In the genomic region with DNA sequence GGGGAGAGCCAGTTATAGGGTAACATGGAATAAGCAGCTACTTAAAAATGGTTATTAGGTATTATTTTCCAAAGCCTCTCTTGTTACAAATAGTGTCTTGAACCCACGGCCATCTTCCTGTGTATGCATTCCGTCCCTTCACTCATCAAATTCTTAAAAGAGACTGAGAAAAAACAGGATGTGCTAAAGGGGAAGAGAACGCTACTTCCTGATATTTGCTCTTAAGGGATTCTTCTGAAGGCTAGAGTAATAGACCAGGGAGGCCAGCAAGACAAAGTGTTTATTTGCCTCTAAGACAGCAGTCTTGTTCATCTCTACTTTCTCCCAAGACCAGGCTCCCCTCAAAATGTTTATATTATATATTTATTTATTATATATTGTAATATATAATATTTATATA, we compare ENCODE assay signal across 35 mouse cellular contexts. TPM values are rescaled to one million over a fixed set of nuclear protein-coding genes. Genes with fewer than 3 reads are reported as not detected.
"Had no signal": no experiment of that assay in that cellular context is flagged by ENCODE, and none has a peak within 500 bp of the region (broad histone marks: within the 10 kb centered on the region; RNA-seq: fewer than 3 reads in every experiment).

No protein-coding gene starts in this region.

- H3K36me3 ChIP-seq: limb, embryonic 10.5 days; limb, embryonic 12.5 days; limb, embryonic 13.5 days; limb, embryonic 15.5 days; liver, embryonic 13.5 days; liver, embryonic 15.5 days; lung, embryonic 15.5 days; midbrain, embryonic 10.5 days; midbrain, embryonic 12.5 days; midbrain, embryonic 13.5 days; midbrain, embryonic 15.5 days; neural tube, embryonic 12.5 days; neural tube, embryonic 13.5 days had no signal

- H3K4me3 ChIP-seq: limb, embryonic 12.5 days; limb, embryonic 15.5 days; liver, embryonic 15.5 days; myocyte had no signal

- H3K27ac ChIP-seq: limb, embryonic 12.5 days; limb, embryonic 13.5 days; limb, embryonic 15.5 days; liver, embryonic 14.5 days; liver, embryonic 15.5 days; lung, embryonic 15.5 days; macrophage; midbrain, embryonic 12.5 days; neural tube, embryonic 12.5 days had no signal

- H3K9ac ChIP-seq: limb, embryonic 12.5 days; limb, embryonic 13.5 days; limb, embryonic 15.5 days; liver, embryonic 12.5 days; liver, embryonic 14.5 days; liver, embryonic 15.5 days; liver, postnatal 0 days; lung, embryonic 14.5 days; lung, embryonic 15.5 days; midbrain, embryonic 12.5 days; midbrain, embryonic 13.5 days; midbrain, embryonic 15.5 days; neural tube, embryonic 12.5 days; neural tube, embryonic 13.5 days had no signal

- H3K27me3 ChIP-seq: limb, embryonic 12.5 days; limb, embryonic 13.5 days; limb, embryonic 15.5 days; liver, embryonic 12.5 days; liver, embryonic 13.5 days; lung, embryonic 15.5 days; midbrain, embryonic 13.5 days; midbrain, embryonic 15.5 days; neural tube, embryonic 12.5 days; neural tube, embryonic 13.5 days had no signal

- H3K9me3 ChIP-seq: limb, embryonic 10.5 days; limb, embryonic 12.5 days; limb, embryonic 13.5 days; limb, embryonic 15.5 days; liver, embryonic 12.5 days; liver, embryonic 13.5 days; liver, embryonic 15.5 days; lung, embryonic 15.5 days; megakaryocyte, embryonic 14.5 days; midbrain, embryonic 10.5 days; midbrain, embryonic 12.5 days; midbrain, embryonic 13.5 days; midbrain, embryonic 15.5 days; neural tube, embryonic 12.5 days; neural tube, embryonic 13.5 days had no signal

- DNase-seq: left cerebral cortex, postnatal 4 days; liver; liver, embryonic 13.5 days; liver, postnatal 0 days; lung, adult 18-20 months; lung, adult 2 months; lung, embryonic 14.5 days; lung, postnatal 10 days; lung, postnatal 14 days; lung, postnatal 36 days; lung, postnatal 4 days; midbrain, embryonic 14.5 days had no signal

- H3K4me2 ChIP-seq: limb, embryonic 15.5 days had no signal

- ATAC-seq: liver, embryonic 12.5 days; liver, postnatal 0 days; lung, postnatal 0 days had no signal

RNA-seq across cellular contexts. Expression of a gene that starts 20.9 kb away (rescaled TPM):
- total RNA-seq: liver, adult 2 months; megakaryocyte progenitor cell, adult 5-6 weeks; megakaryocyte, adult 5-6 weeks; megakaryocyte-erythroid progenitor cell, adult 5-6 weeks; monocyte, adult 5-6 weeks had no signal
- polyA plus RNA-seq: liver, adult 2 months; myocyte had no signal
